Mouse (Mus musculus) layer of hippocampus, adult 2 months (tissue): ENCODE data around the gene Cxcr1. TPM values are rescaled to one million over a fixed set of nuclear protein-coding genes. Genes with fewer than 3 reads are reported as not detected.

ENCODE experiments used
- DNase-seq, 2 experiments: peaks; one replicate each; pipeline ENCODE4 v3.0.0; 2022; ENCODE audit warnings: low spot score in 2 of 2
- H3K27ac ChIP-seq: fragments of 200-600 bp; 2 replicates; pipeline ENCODE4 v1.8.1; 2022
- H3K4me3 ChIP-seq: fragments of 200-600 bp; 2 replicates; pipeline ENCODE4 v1.8.1; 2022; ENCODE audit warnings: mild to moderate bottlenecking
- CTCF ChIP-seq: fragments of 200-600 bp; conservative IDR thresholded peaks from 2 replicates; pipeline ENCODE4 v1.8.1; 2022; ENCODE audit warnings: antibody characterized with exemption, mild to moderate bottlenecking, moderate library complexity
- microRNA-seq, 2 experiments: library from miRNA; unstranded; fragments of <30 nt; microRNA quantifications; one replicate each; pipeline ENCODE4 v1.2.0; 2021
- total RNA-seq, 2 experiments: library from RNA; stranded (reverse); gene quantifications; 2 replicates each; pipeline ENCODE4 v1.2.3; 2021

The Cxcr1 gene
- total RNA-seq, 2 experiments from 2014 or later = not detected

GRCm38 (mm10) chr1:74149106-74149885, 45.1 kb downstream of the Cxcr1 start:
- TF ChIP-seq CTCF = no peak
- no peak overlapping the region for H3K27ac ChIP-seq
- H3K4me3 ChIP-seq = no peak overlapping the region
- no peak for DNase-seq

Small RNA genes lying within 50 kb of the gene (microRNA-seq; reads per million reads assigned to microRNA genes)
- gene Mir1928 = 0 reads per million in 2 experiments

Other genes starting within 250 kb of the Cxcr1 start
- 10 to 100 TPM; 41.3 to 43.3 TPM for gene Tns1, start 70.2 kb downstream of the Cxcr1 start, total RNA-seq
- under 1 TPM in 1 of 2 experiments, not detected in 1; 0.25 TPM for gene Rufy4, start 69.1 kb downstream of the Cxcr1 start, total RNA-seq
- not detected for gene Cxcr2, start 40.6 kb downstream of the Cxcr1 start, total RNA-seq
- gene Arpc2, start 41.5 kb upstream of the Cxcr1 start, total RNA-seq = 100 to 1,000 TPM; 393 to 396 TPM
- gene Gpbar1, start 83.9 kb upstream of the Cxcr1 start, total RNA-seq = not detected
- 100 to 1,000 TPM; 153 to 155 TPM for gene Aamp, start 90.1 kb upstream of the Cxcr1 start, total RNA-seq
- 100 to 1,000 TPM; 171 to 185 TPM for gene Pnkd, start 90.3 kb upstream of the Cxcr1 start, total RNA-seq
- 10 to 100 TPM; 23.3 to 23.9 TPM for gene Tmbim1, start 111.0 kb upstream of the Cxcr1 start, total RNA-seq
- 1 to 10 TPM; 1.1 to 1.8 TPM for gene Catip, start 167.5 kb upstream of the Cxcr1 start, total RNA-seq
- gene Slc11a1, start 180.6 kb upstream of the Cxcr1 start, total RNA-seq = 1 to 10 TPM; 3.1 to 3.9 TPM
- 10 to 100 TPM; 26.4 to 28.8 TPM for gene Ctdsp1, start 196.9 kb upstream of the Cxcr1 start, total RNA-seq
- under 1 TPM; 0.49 to 0.72 TPM for gene Vil1, start 214.7 kb upstream of the Cxcr1 start, total RNA-seq